Mouse (Mus musculus) heart, adult 8-10 months (tissue): ENCODE measurements around the gene Ezr. TPM values are rescaled to one million over a fixed set of nuclear protein-coding genes. Genes with fewer than 3 reads are reported as not detected.
"Not testable (repeated sequence)": the region's sequence is repeated elsewhere in the genome, so short reads cannot be mapped to it uniquely, and the experiment has no call there.

Source experiments
- DNase-seq: peaks from one replicate; pipeline ENCODE4 v3.0.0; 2022; ENCODE audit warnings: low spot score
- total RNA-seq, 4 experiments: library from RNA; stranded (reverse); gene quantifications; 2 replicates each; pipeline ENCODE4 v1.2.4; 2022

Ezr gene
- total RNA-seq, 4 experiments from 2014 or later = 29.1 to 38.7 (median 33.9) TPM

- DNase-seq = no peak
These were observed 38.8 kb downstream of the Ezr start for GRCm38 (mm10) chr17:6743787-6744239.

- no peak for DNase-seq
These were observed 39.5 kb downstream of the Ezr start for GRCm38 (mm10) chr17:6743039-6743575.

GRCm38 (mm10) chr17:6742083-6743038 lies 40.2 kb downstream of the Ezr start:
- peak; percentile 28 for DNase-seq

- DNase-seq = no peak
These were observed 41.3 kb downstream of the Ezr start for GRCm38 (mm10) chr17:6741271-6741670.

GRCm38 (mm10) chr17:6740331-6741170 lies 42.0 kb downstream of the Ezr start:
- no peak for DNase-seq

- no peak for DNase-seq
These were observed 42.8 kb downstream of the Ezr start for GRCm38 (mm10) chr17:6739756-6740155.

- no peak for DNase-seq
These were observed 43.3 kb downstream of the Ezr start for GRCm38 (mm10) chr17:6739266-6739665.

GRCm38 (mm10) chr17:6738836-6739235 lies 43.7 kb downstream of the Ezr start:
- no peak for DNase-seq

GRCm38 (mm10) chr17:6737273-6737997 lies 45.1 kb downstream of the Ezr start:
- DNase-seq = no peak

GRCm38 (mm10) chr17:6736306-6737272 lies 46.0 kb downstream of the Ezr start:
- no peak for DNase-seq

GRCm38 (mm10) chr17:6734746-6735441 lies 47.7 kb downstream of the Ezr start:
- no peak for DNase-seq

GRCm38 (mm10) chr17:6733322-6733875 lies 49.2 kb downstream of the Ezr start:
- no peak for DNase-seq

GRCm38 (mm10) chr17:6732665-6733064 lies 49.9 kb downstream of the Ezr start:
- no peak for DNase-seq

GRCm38 (mm10) chr17:6731634-6732033 lies 51.0 kb downstream of the Ezr start:
- DNase-seq = no peak

- DNase-seq = no peak
These were observed 51.5 kb downstream of the Ezr start for GRCm38 (mm10) chr17:6731132-6731531.

- no peak for DNase-seq
These were observed 53.3 kb downstream of the Ezr start for GRCm38 (mm10) chr17:6729244-6729742.

GRCm38 (mm10) chr17:6727996-6728610 lies 54.5 kb downstream of the Ezr start:
- DNase-seq = no peak

GRCm38 (mm10) chr17:6713944-6714343 lies 68.6 kb downstream of the Ezr start:
- not testable (repeated sequence) for DNase-seq
